Mouse (Mus musculus) kidney, embryonic 14.5 days (tissue): Measurements from ENCODE around the gene Slc22a22. TPM values are rescaled to one million over a fixed set of nuclear protein-coding genes. Genes with fewer than 3 reads are reported as not detected.

Experiments
- ATAC-seq: fragments of 200-750 bp; cut with Nextera tagmentation; 2 replicates; pipeline ENCODE4 v1.8.0; 2017; ENCODE audit warnings: moderate number of reproducible peaks, mild to moderate bottlenecking, moderate TSS enrichment, moderate library complexity; ENCODE audit not compliant: low FRiP score, low TSS enrichment
- H3K27ac ChIP-seq: fragments of 300-500 bp; sonication (generic); 2 replicates; pipeline ENCODE4 v1.5.1; 2014; ENCODE audit warnings: low read depth, mild to moderate bottlenecking, low read length, moderate library complexity, mixed read lengths
- H3K27me3 ChIP-seq: fragments of 300-500 bp; sonication (generic); 2 replicates; pipeline ENCODE4 v1.6.1; 2014; ENCODE audit warnings: mild to moderate bottlenecking, low read length; ENCODE audit not compliant: control insufficient read depth, insufficient read depth
- H3K36me3 ChIP-seq: fragments of 300-500 bp; sonication (generic); 2 replicates; pipeline ENCODE4 v1.6.1; 2014; ENCODE audit warnings: low read length, mixed read lengths; ENCODE audit not compliant: control insufficient read depth, insufficient read depth
- H3K4me1 ChIP-seq: fragments of 300-500 bp; sonication (generic); 2 replicates; pipeline ENCODE4 v1.6.1; 2014; ENCODE audit warnings: low read length, mixed read lengths; ENCODE audit not compliant: control insufficient read depth, insufficient read depth
- H3K4me2 ChIP-seq: fragments of 300-500 bp; sonication (generic); replicated peaks from 2 replicates; pipeline ENCODE4 v1.6.1; 2014; ENCODE audit warnings: low read depth, mild to moderate bottlenecking, low read length
- H3K4me3 ChIP-seq: fragments of 300-500 bp; sonication (generic); 2 replicates; pipeline ENCODE4 v1.5.1; 2014; ENCODE audit warnings: mild to moderate bottlenecking, low read length
- H3K9ac ChIP-seq: fragments of 300-500 bp; sonication (generic); 2 replicates; pipeline ENCODE4 v1.6.1; 2014; ENCODE audit warnings: low read depth, mild to moderate bottlenecking, low read length, moderate library complexity
- H3K9me3 ChIP-seq: fragments of 300-500 bp; sonication (generic); 2 replicates; pipeline ENCODE4 v1.6.1; 2016; ENCODE audit warnings: low read length; ENCODE audit not compliant: control insufficient read depth
- WGBS: fragments of 180-500 bp; shearing (Covaris S2); extraction: QIAGEN DNeasy Blood & Tissue Kit; methylation state at CpG from one replicate; pipeline ENCODE4 v1.1.7; 2014; 5-methylcytosine and 5-hydroxymethylcytosine counted together
- polyA plus RNA-seq: library from polyadenylated mRNA; unstranded; fragments of >200 nt; fragmentation: Nextera tagmentation; extraction: Ambion mirVana; gene quantifications from 2 replicates; pipeline ENCODE4 v1.2.1, GENCODE M21; 2014

Gene Slc22a22
- polyA plus RNA-seq, 1 experiment from 2014 or later: 0.41 TPM

GRCm38 (mm10) chr15:57408498-57408897 is 68.9 kb downstream of the Slc22a22 start:
- Histone ChIP-seq H3K4me3 (no peak overlapping the region), H3K27ac (no peak overlapping the region), H3K9me3 (no peaks in the 10 kb centered on the region), H3K9ac (no peak overlapping the region), H3K4me2 (no peak overlapping the region), H3K27me3 (no peaks in the 10 kb centered on the region), H3K36me3 (no peaks in the 10 kb centered on the region), H3K4me1 (no peaks in the 10 kb centered on the region)
- peak; percentile 39; the same call in 1 of the 2 replicates for ATAC-seq
- WGBS: 43% methylated on average over 2 of the region's 2 CpGs

DNA sequence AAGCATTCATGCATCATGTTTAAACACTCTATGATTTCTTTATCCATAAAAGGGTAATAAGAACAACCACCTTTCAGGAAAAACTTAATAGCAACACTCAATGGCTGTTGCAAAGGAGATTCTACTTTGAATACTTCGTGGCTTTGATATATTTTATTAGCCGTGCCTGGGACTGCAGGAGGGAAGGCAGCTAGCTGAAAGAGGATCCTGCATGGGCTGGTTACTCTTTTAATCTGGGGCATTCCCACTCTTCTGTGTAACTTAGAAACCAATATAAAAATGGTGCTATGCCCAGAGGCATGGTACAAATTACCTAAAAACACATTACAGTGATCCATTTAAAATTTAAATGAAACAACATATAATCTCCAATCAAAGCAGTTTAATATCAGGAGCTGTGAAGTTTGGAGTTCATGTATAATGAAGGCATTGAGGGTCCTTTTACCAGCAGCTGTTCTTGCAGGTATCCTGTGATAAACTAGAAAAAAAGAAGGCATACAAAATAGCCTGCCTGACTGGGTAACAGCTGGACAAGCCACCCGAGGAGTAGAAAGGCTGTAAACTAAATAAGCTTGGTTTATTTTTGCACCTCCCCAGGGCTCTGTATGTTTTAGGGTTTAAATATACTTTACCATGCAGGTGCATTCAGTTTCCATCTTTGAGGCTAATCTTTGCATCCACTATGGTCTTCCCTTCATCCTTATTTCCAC is 78.8 kb downstream of the Slc22a22 start:
- H3K9ac ChIP-seq: no peak overlapping the region
- 35% methylated on average over 3 of the region's 3 CpGs for WGBS
- no peaks in the 10 kb centered on the region for H3K27me3 ChIP-seq
- no peaks in the 10 kb centered on the region for H3K9me3 ChIP-seq
- no peak overlapping the region for H3K4me3 ChIP-seq
- no peaks in the 10 kb centered on the region for H3K4me1 ChIP-seq
- H3K4me2 ChIP-seq: no peak overlapping the region
- no peak overlapping the region for H3K27ac ChIP-seq
- no peaks in the 10 kb centered on the region for H3K36me3 ChIP-seq
- no peak for ATAC-seq

DNA sequence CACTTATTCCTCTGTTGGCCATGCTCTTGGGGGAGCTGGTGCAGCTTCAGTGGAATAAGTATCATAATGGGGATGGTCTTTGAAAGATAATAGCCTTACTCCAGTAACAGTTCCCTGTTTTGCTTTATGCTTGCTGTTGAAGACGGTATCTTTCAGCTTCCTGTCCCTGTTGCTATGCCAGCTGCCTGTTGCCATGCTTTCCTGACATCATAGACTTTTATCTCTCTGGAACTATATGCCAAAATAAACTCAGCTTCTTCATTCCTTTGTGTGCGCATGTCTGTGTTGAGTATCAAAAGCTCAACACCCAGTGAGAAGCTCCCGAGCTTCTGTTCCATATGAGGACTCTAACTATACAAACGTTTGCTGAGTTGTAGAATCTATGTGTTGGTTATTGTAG is 83.4 kb downstream of the Slc22a22 start:
- Histone ChIP-seq H3K4me1 (no peaks in the 10 kb centered on the region), H3K9me3 (no peaks in the 10 kb centered on the region), H3K9ac (no peak overlapping the region), H3K4me3 (no peak overlapping the region), H3K4me2 (no peak overlapping the region), H3K27me3 (no peaks in the 10 kb centered on the region), H3K36me3 (no peaks in the 10 kb centered on the region), H3K27ac (no peak overlapping the region)
- WGBS: 77% methylated on average over 4 of the region's 4 CpGs
- no peak for ATAC-seq

GRCm38 (mm10) chr15:57380381-57380780 is 97.0 kb downstream of the Slc22a22 start:
- no peak overlapping the region for H3K4me2 ChIP-seq
- ATAC-seq: no peak
- H3K27me3 ChIP-seq: no peaks in the 10 kb centered on the region
- no peak overlapping the region for H3K27ac ChIP-seq
- H3K36me3 ChIP-seq: no peaks in the 10 kb centered on the region
- no peaks in the 10 kb centered on the region for H3K9me3 ChIP-seq
- H3K4me1 ChIP-seq: no peaks in the 10 kb centered on the region
- 76% methylated on average over 7 of the region's 7 CpGs for WGBS
- no peak overlapping the region for H3K9ac ChIP-seq
- no peak overlapping the region for H3K4me3 ChIP-seq

- H3K9ac ChIP-seq: no peak overlapping the region
- no peaks in the 10 kb centered on the region for H3K4me1 ChIP-seq
- no peak overlapping the region for H3K4me3 ChIP-seq
- 76% methylated on average over 1 of the region's 1 CpGs for WGBS
- H3K9me3 ChIP-seq: no peaks in the 10 kb centered on the region
- no peaks in the 10 kb centered on the region for H3K27me3 ChIP-seq
- ATAC-seq: no peak
- H3K4me2 ChIP-seq: no peak overlapping the region
- no peak overlapping the region for H3K27ac ChIP-seq
- no peaks in the 10 kb centered on the region for H3K36me3 ChIP-seq
Observed at GRCm38 (mm10) chr15:57366446-57366845, 111.0 kb downstream of the Slc22a22 start.

- 75% methylated on average over 4 of the region's 4 CpGs for WGBS
- H3K27ac ChIP-seq: no peak overlapping the region
- H3K4me1 ChIP-seq: no peaks in the 10 kb centered on the region
- H3K9ac ChIP-seq: no peak overlapping the region
- H3K4me2 ChIP-seq: no peak overlapping the region
- no peaks in the 10 kb centered on the region for H3K27me3 ChIP-seq
- no peak overlapping the region for H3K4me3 ChIP-seq
- ATAC-seq: no peak
- H3K36me3 ChIP-seq: no peaks in the 10 kb centered on the region
- no peaks in the 10 kb centered on the region for H3K9me3 ChIP-seq
Observed at GRCm38 (mm10) chr15:57355278-57355677, 122.1 kb downstream of the Slc22a22 start.

DNA sequence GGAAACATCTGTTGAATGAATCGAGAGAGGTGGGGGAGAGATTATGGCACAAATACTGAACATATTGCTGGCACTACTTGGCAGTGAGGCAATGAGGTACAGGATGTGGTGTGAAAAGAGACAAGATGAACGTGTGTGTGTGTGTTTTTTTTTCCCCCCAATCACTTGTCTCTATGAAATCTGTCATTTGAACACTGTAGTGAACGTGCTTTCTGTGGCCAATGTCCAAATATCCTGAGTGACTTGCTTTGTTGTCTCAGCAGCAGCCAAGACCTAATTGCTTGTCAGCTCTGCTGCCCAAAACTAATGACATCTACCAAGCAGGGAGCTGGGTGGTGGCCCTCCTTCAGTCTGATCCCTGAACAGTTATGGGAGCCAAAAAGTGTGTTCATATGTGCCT is 136.9 kb downstream of the Slc22a22 start:
- WGBS: 56% methylated on average over 3 of the region's 3 CpGs
- ATAC-seq: no peak
- Histone ChIP-seq H3K27me3 (no peaks in the 10 kb centered on the region), H3K27ac (no peak overlapping the region), H3K4me3 (no peak overlapping the region), H3K4me1 (no peaks in the 10 kb centered on the region), H3K9ac (no peak overlapping the region), H3K9me3 (no peaks in the 10 kb centered on the region), H3K4me2 (no peak overlapping the region), H3K36me3 (no peaks in the 10 kb centered on the region)

DNA sequence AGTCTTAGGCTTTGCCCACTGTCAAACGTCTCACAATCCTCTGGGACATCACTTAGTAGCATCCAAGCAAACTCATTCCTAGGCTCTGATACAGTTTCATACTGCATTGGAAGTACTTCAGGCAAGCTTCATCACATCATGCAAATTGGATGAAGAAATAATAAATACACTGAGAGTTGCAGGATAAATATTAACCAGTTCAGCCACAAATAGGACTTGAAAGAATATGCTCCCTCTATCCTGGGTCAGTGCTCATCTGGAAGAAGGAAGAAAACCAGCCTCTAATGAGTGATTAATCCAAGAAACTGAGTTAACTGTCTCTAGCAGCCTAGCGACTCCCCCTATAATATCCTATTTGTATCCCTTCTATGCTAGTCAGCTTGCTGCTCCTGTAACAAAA is 146.1 kb downstream of the Slc22a22 start:
- no peak for ATAC-seq

GRCm38 (mm10) chr15:57318001-57318400 is 159.4 kb downstream of the Slc22a22 start:
- Histone ChIP-seq H3K9me3 (no peaks in the 10 kb centered on the region), H3K27ac (no peak overlapping the region), H3K4me1 (no peaks in the 10 kb centered on the region), H3K36me3 (no peaks in the 10 kb centered on the region), H3K9ac (no peak overlapping the region), H3K27me3 (no peaks in the 10 kb centered on the region), H3K4me3 (no peak overlapping the region), H3K4me2 (no peak overlapping the region)
- no peak for ATAC-seq
- 83% methylated on average over 2 of the region's 2 CpGs for WGBS

More for the DNA sequence above, 146.1 kb downstream of the Slc22a22 start:
- WGBS: 82% methylated on average over 2 of the region's 2 CpGs
- no peak overlapping the region for H3K27ac ChIP-seq
- no peaks in the 10 kb centered on the region for H3K4me1 ChIP-seq
- H3K9ac ChIP-seq: no peak overlapping the region
- H3K9me3 ChIP-seq: no peaks in the 10 kb centered on the region
- H3K36me3 ChIP-seq: no peaks in the 10 kb centered on the region
- no peak overlapping the region for H3K4me3 ChIP-seq
- no peak overlapping the region for H3K4me2 ChIP-seq
- H3K27me3 ChIP-seq: no peaks in the 10 kb centered on the region
